9 mouse cellular contexts compared by ENCODE assay signal in genomic region chr19:6910306-6910705, GRCm38 (mm10). TPM values are rescaled to one million over a fixed set of nuclear protein-coding genes. Genes with fewer than 3 reads are reported as not detected.
DNase-seq lines count a peak whose midpoint lies in the region; ATAC-seq and TF ChIP-seq lines count a peak whose summit lies in the region.
"Not testable (repeated sequence)": the region's sequence is repeated elsewhere in the genome, so short reads cannot be mapped to it uniquely, and the experiment has no call there.
"Had no signal": no experiment of that assay in that cellular context is flagged by ENCODE, and none has a peak within 500 bp of the region (broad histone marks: within the 10 kb centered on the region; RNA-seq: fewer than 3 reads in every experiment).

No protein-coding gene starts in this region.

- 0 out of 2 replicates have a peak, but pooled peaks have one; percentile 19 for TF ChIP-seq POLR2A in cortical plate, adult 2 months (IDR thresholded peaks at IDR 0.05; ENCODE audit: extremely low read depth, insufficient read depth, low read length)
- not testable (repeated sequence) for TF ChIP-seq POLR2A in olfactory bulb, adult 2 months (IDR thresholded peaks at IDR 0.05; ENCODE audit: insufficient read depth, low read depth, low read length)

- H3K9ac ChIP-seq in hindbrain, embryonic 16.5 days (ENCODE audit: low read depth, low read length), result peak overlapping the region; percentile 88

- peak overlapping the region; percentile 56 for H3K4me3 ChIP-seq in cortical plate, adult 2 months (ENCODE audit: insufficient read depth, low read length)
- H3K4me3 ChIP-seq in gastrocnemius, adult 2 months, result peak overlapping the region; percentile 91
- peak overlapping the region; percentile 74 for H3K4me3 ChIP-seq in hindbrain, embryonic 16.5 days (ENCODE audit: low read length)
- H3K4me3 ChIP-seq in limb, embryonic 10.5 days, result peak overlapping the region; percentile 66
- H3K4me3 ChIP-seq in olfactory bulb, adult 2 months (ENCODE audit: insufficient read depth, low read depth, low read length), result peak overlapping the region; percentile 60

- H3K36me3 ChIP-seq in hindbrain, embryonic 16.5 days (ENCODE audit: control insufficient read depth, insufficient read depth, low read length), result peaks cover 35% of the 10 kb centered on the region
- H3K36me3 ChIP-seq in limb, embryonic 10.5 days, result peaks cover 60% of the 10 kb centered on the region

- under 1% methylated on average over 26 of the region's 30 CpGs for WGBS in hindbrain, embryonic 16.5 days
- under 1% methylated on average over 30 of the region's 30 CpGs for WGBS in limb, embryonic 10.5 days
- WGBS in olfactory bulb, adult 2 months, result 0% methylated on average over 30 of the region's 30 CpGs

- DNase-seq in R1 (ENCODE audit: low read depth, low spot score), result peak; percentile 73
- peak; percentile 65 for DNase-seq in gastrocnemius, adult 2 months
- DNase-seq in limb, embryonic 10.5 days (ENCODE audit: low spot score), result peak; percentile 57
- peak; percentile 56 for DNase-seq in lung, postnatal 36 days
- peak; percentile 52 to 74 for DNase-seq in thymus, postnatal 36 days

- not testable (repeated sequence) for H3K27me3 ChIP-seq in hindbrain, embryonic 16.5 days (replicated peaks; ENCODE audit: control insufficient read depth, insufficient read depth, low read length); limb, embryonic 10.5 days (ENCODE audit: low read depth, poor library complexity, severe bottlenecking)

- ATAC-seq in hindbrain, embryonic 16.5 days, result not testable (repeated sequence)

- not testable (repeated sequence) for H3K4me1 ChIP-seq in cortical plate, adult 2 months (ENCODE audit: control insufficient read depth, insufficient read depth, low read length)
- peaks cover 27% of the 10 kb centered on the region for H3K4me1 ChIP-seq in hindbrain, embryonic 16.5 days (ENCODE audit: control insufficient read depth, insufficient read depth, low read depth, low read length)
- peaks cover 32% of the 10 kb centered on the region for H3K4me1 ChIP-seq in limb, embryonic 10.5 days
- H3K4me1 ChIP-seq in olfactory bulb, adult 2 months (ENCODE audit: control insufficient read depth, insufficient read depth, low read length), result peaks cover 35% of the 10 kb centered on the region

- H3K4me2 ChIP-seq in hindbrain, embryonic 16.5 days (ENCODE audit: low read length), result peak overlapping the region; percentile 67

- peak overlapping the region; percentile 51; the same call in 1 of the 2 replicates for H3K27ac ChIP-seq in cortical plate, adult 2 months (ENCODE audit: insufficient read depth, low read length)
- peak overlapping the region; percentile 99 for H3K27ac ChIP-seq in gastrocnemius, adult 2 months
- H3K27ac ChIP-seq in hindbrain, embryonic 16.5 days (ENCODE audit: low read depth, low read length), result peak overlapping the region; percentile 99
- H3K27ac ChIP-seq in limb, embryonic 10.5 days, result peak overlapping the region; percentile 89
- not testable (repeated sequence) for H3K27ac ChIP-seq in olfactory bulb, adult 2 months (ENCODE audit: insufficient read depth, low read depth, low read length)

- H3K9me3 ChIP-seq in hindbrain, embryonic 16.5 days (ENCODE audit: control insufficient read depth, low read length); limb, embryonic 10.5 days (replicated peaks): not testable (repeated sequence)

- not testable (repeated sequence) for TF ChIP-seq CTCF in cortical plate, adult 2 months (IDR thresholded peaks at IDR 0.05; ENCODE audit: extremely low read depth, insufficient read depth, low read length); gastrocnemius, adult 2 months (IDR thresholded peaks at IDR 0.05); olfactory bulb, adult 2 months (IDR thresholded peaks at IDR 0.05; ENCODE audit: insufficient read depth, low read depth, low read length)

- intact Hi-C loops in gastrocnemius, adult 2 months (cut with DNase I), result not testable (repeated sequence)

RNA-seq across cellular contexts. Expression of gene Prdx5, which starts 0.4 kb away (rescaled TPM):
- 366 and 368 TPM in 2 replicates for polyA plus RNA-seq in cortical plate, adult 2 months (2012; rRNA removed)
- total RNA-seq in gastrocnemius, adult 2 months (2021), result 100 to 1,000 TPM; 177 to 270 TPM
- 408 and 532 TPM in 2 replicates for polyA plus RNA-seq in hindbrain, embryonic 16.5 days (2015; fragmentation: Nextera tagmentation; extraction: Ambion mirVana)
- 122 and 131 TPM in 2 replicates for polyA plus RNA-seq in limb, embryonic 10.5 days (2016; fragmentation: Nextera tagmentation; extraction: Ambion mirVana)
- polyA plus RNA-seq in olfactory bulb, adult 2 months (2012; ENCODE audit: insufficient read depth, insufficient read length, low replicate concordance, missing spikeins), result not detected in 2 replicates

RNA-seq across cellular contexts. Expression of gene Trmt112, which starts 0.8 kb away (rescaled TPM):
- 95.8 and 96.5 TPM in 2 replicates for polyA plus RNA-seq in cortical plate, adult 2 months (2012; rRNA removed)
- total RNA-seq in gastrocnemius, adult 2 months (2021), result 10 to 100 TPM; 32.7 to 41.3 TPM
- 93.9 and 101 TPM in 2 replicates for polyA plus RNA-seq in hindbrain, embryonic 16.5 days (2015; fragmentation: Nextera tagmentation; extraction: Ambion mirVana)
- 157 and 168 TPM in 2 replicates for polyA plus RNA-seq in limb, embryonic 10.5 days (2016; fragmentation: Nextera tagmentation; extraction: Ambion mirVana)
- polyA plus RNA-seq in olfactory bulb, adult 2 months (2012; ENCODE audit: insufficient read depth, insufficient read length, low replicate concordance, missing spikeins), result not detected in 2 replicates

RNA-seq across cellular contexts. Expression of gene Esrra, which starts 11.3 kb away (rescaled TPM):
- polyA plus RNA-seq in cortical plate, adult 2 months (2012; rRNA removed), result 59.2 and 62.9 TPM in 2 replicates
- total RNA-seq in gastrocnemius, adult 2 months (2021), result 100 to 1,000 TPM in 1 of 2 experiments, 10 to 100 TPM in 1; 80.0 to 108 TPM
- 17.7 and 17.8 TPM in 2 replicates for polyA plus RNA-seq in hindbrain, embryonic 16.5 days (2015; fragmentation: Nextera tagmentation; extraction: Ambion mirVana)
- 6.2 and 7.0 TPM in 2 replicates for polyA plus RNA-seq in limb, embryonic 10.5 days (2016; fragmentation: Nextera tagmentation; extraction: Ambion mirVana)
- polyA plus RNA-seq in olfactory bulb, adult 2 months (2012; ENCODE audit: insufficient read depth, insufficient read length, low replicate concordance, missing spikeins), result not detected in 2 replicates

RNA-seq across cellular contexts. Expression of gene Catsperz, which starts 14.9 kb away (rescaled TPM):
- 31.9 and 33.9 TPM in 2 replicates for polyA plus RNA-seq in cortical plate, adult 2 months (2012; rRNA removed)
- not detected for total RNA-seq in gastrocnemius, adult 2 months (2021)
- 2.9 and 3.3 TPM in 2 replicates for polyA plus RNA-seq in hindbrain, embryonic 16.5 days (2015; fragmentation: Nextera tagmentation; extraction: Ambion mirVana)
- 0.76 and 0.93 TPM in 2 replicates for polyA plus RNA-seq in limb, embryonic 10.5 days (2016; fragmentation: Nextera tagmentation; extraction: Ambion mirVana)
- polyA plus RNA-seq in olfactory bulb, adult 2 months (2012; ENCODE audit: insufficient read depth, insufficient read length, low replicate concordance, missing spikeins), result not detected in 2 replicates
- total RNA-seq: heart, adult 18-20 months had no signal

RNA-seq across cellular contexts. Expression of gene Kcnk4, which starts 24.0 kb away (rescaled TPM):
- 57.1 and 59.0 TPM in 2 replicates for polyA plus RNA-seq in cortical plate, adult 2 months (2012; rRNA removed)
- total RNA-seq in gastrocnemius, adult 2 months (2021), result not detected
- polyA plus RNA-seq in hindbrain, embryonic 16.5 days (2015; fragmentation: Nextera tagmentation; extraction: Ambion mirVana), result 14.4 and 19.1 TPM in 2 replicates
- polyA plus RNA-seq in limb, embryonic 10.5 days (2016; fragmentation: Nextera tagmentation; extraction: Ambion mirVana), result 0.11 TPM in 1 of 2 replicates, not detected in the other
- polyA plus RNA-seq in olfactory bulb, adult 2 months (2012; ENCODE audit: insufficient read depth, insufficient read length, low replicate concordance, missing spikeins), result not detected in 2 replicates
- total RNA-seq: heart, adult 18-20 months had no signal

Comparison
In these comparisons a context has a peak if more than half of its experiments do, and no peak if none do; other contexts are left out.
1. RNA of gene Trmt112, which starts 0.8 kb away (polyA plus RNA-seq): 157 to 168 TPM in limb, embryonic 10.5 days, 93.9 to 101 TPM in hindbrain, embryonic 16.5 days and 95.8 to 96.5 TPM in cortical plate, adult 2 months; not detected in olfactory bulb, adult 2 months; every median in the first group is over 10 times any median in the second.
2. Peak in every context shown above with its lines, with median percentiles within 50 percentile points of each other: DNase-seq and H3K4me3 ChIP-seq.